Mouse (Mus musculus): ENCODE data around the gene Depdc1a.
"Not testable (repeated sequence)": the region's sequence is repeated elsewhere in the genome, so short reads cannot be mapped to it uniquely, and the experiment has no call there.

Depdc1a gene

GRCm38 (mm10) chr3:159495243-159495801 is at the start of gene Depdc1a:
Gene Depdc1a (plus strand): TSS chr3:159495433.
- DNase-seq (ENCODE audit: low spot score in 2 of 2): peak; percentile 66 to 84

- no peak for DNase-seq (ENCODE audit: low spot score in 2 of 2)
Measured at GRCm38 (mm10) chr3:159470059-159470458, 25.2 kb upstream of the Depdc1a start.

- no peak for DNase-seq (ENCODE audit: low spot score in 2 of 2)
Measured at GRCm38 (mm10) chr3:159475465-159475864, 19.8 kb upstream of the Depdc1a start.

- DNase-seq (ENCODE audit: low spot score in 2 of 2): no peak
Measured at GRCm38 (mm10) chr3:159477250-159477962, 17.8 kb upstream of the Depdc1a start.

GRCm38 (mm10) chr3:159494709-159495108 is 524 bp upstream of the Depdc1a start:
- not testable (repeated sequence) for DNase-seq (ENCODE audit: low spot score in 2 of 2)

GRCm38 (mm10) chr3:159508899-159509298 is 13.7 kb downstream of the Depdc1a start:
- no peak for DNase-seq (ENCODE audit: low spot score in 2 of 2)

GRCm38 (mm10) chr3:159528563-159528962 is 33.3 kb downstream of the Depdc1a start:
- no peak for DNase-seq (ENCODE audit: low spot score in 2 of 2)

- DNase-seq (ENCODE audit: low spot score in 2 of 2): no peak
Measured at GRCm38 (mm10) chr3:159548303-159548702, 53.1 kb downstream of the Depdc1a start.

GRCm38 (mm10) chr3:159550224-159550623 is 55.0 kb downstream of the Depdc1a start:
- DNase-seq (ENCODE audit: low spot score in 2 of 2): no peak

Data from heart, adult 9 months (tissue).